Mouse (Mus musculus): ENCODE measurements around the gene L3mbtl1.
A peak's percentile ranks its signal among the peaks of the same experiment; 100 is the strongest.

L3mbtl1 gene

DNA sequence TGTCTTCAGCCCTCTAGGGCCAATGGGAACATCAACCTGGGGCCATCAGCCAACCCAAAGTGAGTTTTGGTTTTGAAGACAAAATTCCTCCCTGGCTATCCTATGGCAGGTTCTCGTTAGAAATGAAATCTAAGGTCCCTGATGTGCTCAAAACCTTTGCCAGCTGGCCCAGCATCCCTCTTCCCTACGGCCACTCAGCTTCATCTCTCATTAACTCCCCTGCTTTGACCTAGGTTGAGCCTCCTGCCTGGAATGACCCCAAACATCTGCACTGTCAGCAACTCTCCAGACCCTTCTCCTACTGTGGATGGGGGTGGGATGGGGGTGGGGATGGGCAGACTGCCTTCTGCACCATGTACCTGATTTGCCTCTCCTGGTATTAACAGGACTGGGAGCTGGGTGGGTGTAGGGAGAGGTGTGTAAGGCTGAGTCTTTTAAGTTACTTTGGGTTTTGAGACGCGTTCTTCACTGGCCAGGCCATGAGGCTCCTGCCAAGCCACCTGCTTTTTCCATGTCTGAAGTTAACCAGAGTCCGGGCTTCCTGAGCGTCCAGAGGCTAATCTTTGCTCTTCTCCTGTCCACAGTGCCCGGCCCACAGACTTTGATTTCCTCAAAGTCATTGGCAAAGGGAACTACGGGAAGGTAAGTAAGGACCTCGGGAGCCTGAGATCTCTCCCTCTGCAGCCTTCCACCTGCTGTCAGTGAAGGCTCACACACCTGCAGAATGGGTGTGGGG, 50.8 kb downstream of the L3mbtl1 start:
- no peak for DNase-seq (ENCODE audit: low read depth, low spot score)

- DNase-seq (ENCODE audit: low read depth, low spot score) = peak; percentile 88
Measured at GRCm38 (mm10) chr2:162998528-162999230, 55.4 kb downstream of the L3mbtl1 start.

- DNase-seq (ENCODE audit: low read depth, low spot score) = peak; percentile 89
Measured at GRCm38 (mm10) chr2:162999744-163000143, 56.5 kb downstream of the L3mbtl1 start.

- DNase-seq (ENCODE audit: low read depth, low spot score) = no peak
Measured at GRCm38 (mm10) chr2:163001071-163001470, 57.8 kb downstream of the L3mbtl1 start.

GRCm38 (mm10) chr2:163007299-163007698, 64.0 kb downstream of the L3mbtl1 start:
- no peak for DNase-seq (ENCODE audit: low read depth, low spot score)

DNA sequence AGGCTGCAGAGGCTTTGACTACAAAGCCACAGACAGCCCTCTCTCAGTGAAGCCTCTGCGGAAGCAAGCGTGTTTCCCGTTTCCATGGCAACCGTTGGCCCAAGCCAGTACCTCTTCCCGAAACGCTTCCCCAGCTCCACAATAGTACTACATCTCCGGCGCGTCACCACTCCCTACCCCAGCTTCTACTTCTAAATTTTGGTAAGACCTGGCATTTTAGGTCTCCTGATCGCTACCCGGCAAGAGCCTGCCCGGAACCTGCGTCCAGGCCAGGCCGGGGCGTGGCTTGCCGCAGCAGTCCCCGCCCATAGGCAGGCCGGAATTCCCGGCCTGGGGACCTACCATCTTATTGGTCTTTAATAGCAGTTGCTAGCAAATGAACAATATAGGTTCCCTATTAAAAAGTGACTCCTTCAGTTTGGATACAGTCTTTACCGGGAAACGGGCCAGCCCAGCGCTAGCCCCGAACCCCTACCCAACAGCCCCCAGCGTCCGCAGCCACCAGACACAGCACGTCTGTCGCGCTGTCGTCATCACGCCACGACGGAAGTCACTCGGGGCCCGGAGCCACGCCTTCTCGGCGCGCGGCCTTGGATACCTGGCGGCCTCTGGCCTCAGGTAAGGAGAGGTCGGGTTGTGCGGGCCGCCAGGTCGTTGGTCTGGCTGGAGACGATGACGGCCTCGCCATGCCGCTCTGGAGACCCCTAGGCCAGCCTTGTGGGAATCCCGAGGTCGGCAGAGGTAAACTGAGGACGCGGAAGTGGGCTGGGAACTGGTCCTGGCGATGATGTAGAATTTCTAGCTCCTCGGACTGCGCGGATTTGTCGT, 73.9 kb downstream of the L3mbtl1 start, which contains the start of gene Ift52:
Gene Ift52 (plus strand): TSS at position 439 of the 828 bp plus-strand sequence.
- DNase-seq (ENCODE audit: low read depth, low spot score) = peak; percentile 91

Measured in R1 (cell line).